In the genomic region with DNA sequence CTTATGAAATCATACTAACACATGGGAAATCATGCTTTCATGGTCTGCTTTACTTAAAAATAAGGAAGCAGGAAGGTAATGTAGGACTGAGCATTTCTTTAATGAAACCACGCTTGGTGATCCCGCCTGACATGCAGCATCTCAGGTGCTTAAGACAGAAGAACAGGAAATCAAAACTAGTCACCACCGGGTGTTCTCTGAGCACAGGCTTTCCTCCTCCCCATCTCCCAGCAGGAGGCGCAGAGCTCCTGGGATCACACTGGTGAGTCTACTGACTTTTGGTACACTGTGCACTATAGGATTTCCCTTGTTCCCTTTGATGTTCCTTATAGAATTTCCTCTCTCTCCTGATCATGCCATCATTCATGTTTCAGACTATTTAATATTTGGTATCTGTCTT, we compare ENCODE assay signal across 9 mouse cellular contexts. TPM values are rescaled to one million over a fixed set of nuclear protein-coding genes. Genes with fewer than 3 reads are reported as not detected.
DNase-seq lines count a peak whose midpoint lies in the region; ATAC-seq and TF ChIP-seq lines count a peak whose summit lies in the region.
"Not testable (repeated sequence)": the region's sequence is repeated elsewhere in the genome, so short reads cannot be mapped to it uniquely, and the experiment has no call there.
"Had no signal": no experiment of that assay in that cellular context is flagged by ENCODE, and none has a peak within 500 bp of the region (broad histone marks: within the 10 kb centered on the region; RNA-seq: fewer than 3 reads in every experiment).

No protein-coding gene starts in this region.

- peak; percentile 56 for TF ChIP-seq CTCF in Patski (IDR thresholded peaks at IDR 0.05)

- whole genome bisulfite sequencing in intestine, embryonic 15.5 days, result 30% methylated on average over 4 of the region's 4 CpGs

- ATAC-seq in Patski, result peak; percentile 75
- peak; percentile 88 for ATAC-seq in intestine, embryonic 15.5 days
- ATAC-seq in neutrophil, adult 5-6 weeks (ENCODE audit: extremely low read depth, insufficient number of reproducible peaks, low FRiP score, poor library complexity, severe bottlenecking), result peak; percentile 49; the same call in 1 of the 2 replicates

- POLR2A ChIA-PET in Patski (lab: Charles Lee), result not testable (repeated sequence)

- DNase-seq in Patski (ENCODE audit: low read depth, low spot score), result not testable (repeated sequence)
- peak; percentile 45 for DNase-seq in embryo, embryonic 10 days (ENCODE audit: low spot score)
- DNase-seq in heart, adult 18-20 months, result peak; percentile 13 to 30
- peak; percentile 9 to 22 for DNase-seq in left cerebral cortex, adult 8-10 months (ENCODE audit: low spot score in 2 of 2)
- peak; percentile 47 for DNase-seq in lung, postnatal 10 days
- DNase-seq in thymus, postnatal 25 days, result peak; percentile 27

- H3K4me3 ChIP-seq in intestine, embryonic 15.5 days (replicated peaks), result peak overlapping the region; percentile 55

- H3K27me3 ChIP-seq in Patski; intestine, embryonic 15.5 days (replicated peaks): not testable (repeated sequence)

- in situ Hi-C loops in Patski (cut with MboI; ENCODE audit: low pct_unique_long_range_greater_than_20kb), result loop anchor here (25.0 kb wide), 1 partner anchor 833 kb away; no protein-coding TSS in a partner anchor

- peak overlapping the region; percentile 58 for H3K9ac ChIP-seq in intestine, embryonic 15.5 days

- not testable (repeated sequence) for H3K4me1 ChIP-seq in intestine, embryonic 15.5 days (replicated peaks)

- not testable (repeated sequence) for H3K36me3 ChIP-seq in intestine, embryonic 15.5 days

- CTCF ChIA-PET in Patski (lab: Charles Lee), result interaction anchor here (1.1 kb wide), 1 partner anchor 115 kb away, joined by 3 read pairs; no protein-coding TSS in a partner anchor

- H3K27ac ChIP-seq in intestine, embryonic 15.5 days, result not testable (repeated sequence)

- H3K4me2 ChIP-seq in intestine, embryonic 15.5 days (replicated peaks), result peak overlapping the region; percentile 72

- not testable (repeated sequence) for H3K9me3 ChIP-seq in intestine, embryonic 15.5 days

RNA-seq across cellular contexts. Expression of a gene that starts 0.5 kb away (rescaled TPM):
- polyA plus RNA-seq in Patski (2021), result 11.8 TPM
- 1 to 10 TPM; 4.8 to 8.4 TPM for total RNA-seq in heart, adult 18-20 months (2021)
- polyA plus RNA-seq in intestine, embryonic 15.5 days (2015; fragmentation: Nextera tagmentation; extraction: Ambion mirVana), result 4.7 and 4.9 TPM in 2 replicates
- total RNA-seq in left cerebral cortex, adult 8-10 months (2022), result 10 to 100 TPM; 13.1 to 14.0 (median 13.6) TPM
- 11.0 and 20.7 TPM in 2 replicates for total RNA-seq in neutrophil, adult 5-6 weeks (2017)

RNA-seq across cellular contexts. Expression of a gene that starts 25.6 kb away (rescaled TPM):
- polyA plus RNA-seq in Patski (2021), result 3.2 TPM
- 1 to 10 TPM; 1.7 to 2.8 TPM for total RNA-seq in heart, adult 18-20 months (2021)
- 3.4 and 4.0 TPM in 2 replicates for polyA plus RNA-seq in intestine, embryonic 15.5 days (2015; fragmentation: Nextera tagmentation; extraction: Ambion mirVana)
- 10 to 100 TPM in 1 of 4 experiments, 1 to 10 TPM in 3; 6.6 to 10.2 (median 6.6) TPM for total RNA-seq in left cerebral cortex, adult 8-10 months (2022)
- total RNA-seq in neutrophil, adult 5-6 weeks (2017), result 13.5 and 14.0 TPM in 2 replicates

RNA-seq across cellular contexts. Expression of a gene that starts 42.6 kb away (rescaled TPM):
- 6.8 TPM for polyA plus RNA-seq in Patski (2021)
- total RNA-seq in heart, adult 18-20 months (2021), result 1 to 10 TPM; 4.0 to 4.9 TPM
- 9.3 and 10.1 TPM in 2 replicates for polyA plus RNA-seq in intestine, embryonic 15.5 days (2015; fragmentation: Nextera tagmentation; extraction: Ambion mirVana)
- total RNA-seq in left cerebral cortex, adult 8-10 months (2022), result 10 to 100 TPM; 21.5 to 29.8 (median 22.6) TPM
- 14.3 and 16.9 TPM in 2 replicates for total RNA-seq in neutrophil, adult 5-6 weeks (2017)

RNA-seq across cellular contexts. Expression of a gene that starts 50.1 kb away (rescaled TPM):
- 1.2 TPM for polyA plus RNA-seq in Patski (2021)
- total RNA-seq in heart, adult 18-20 months (2021), result 1 to 10 TPM in 1 of 2 experiments, under 1 TPM in 1; 0.93 to 1.3 TPM
- 2.1 and 2.5 TPM in 2 replicates for polyA plus RNA-seq in intestine, embryonic 15.5 days (2015; fragmentation: Nextera tagmentation; extraction: Ambion mirVana)
- total RNA-seq in left cerebral cortex, adult 8-10 months (2022), result 1 to 10 TPM; 3.4 to 6.4 (median 5.6) TPM
- total RNA-seq in neutrophil, adult 5-6 weeks (2017), result 0.74 and 2.0 TPM in 2 replicates
- total RNA-seq: monocyte, adult 5-6 weeks had no signal
